Mouse (Mus musculus): ENCODE measurements around the gene Mien1. TPM values are rescaled to one million over a fixed set of nuclear protein-coding genes. Genes with fewer than 3 reads are reported as not detected.

Mien1 gene
- polyA plus RNA-seq, 1 experiment from 2014 or later = 253 TPM

GRCm38 (mm10) chr11:98388282-98388681 is 50.5 kb downstream of the Mien1 start:
- H3K36me3 ChIP-seq (ENCODE audit: control insufficient read depth, insufficient read depth) = no peaks in the 10 kb centered on the region
- H3K9ac ChIP-seq (replicated peaks; ENCODE audit: low read depth, low read length) = no peak overlapping the region
- no peak overlapping the region for H3K4me3 ChIP-seq (replicated peaks; ENCODE audit: low read length)
- H3K4me1 ChIP-seq (replicated peaks; ENCODE audit: control insufficient read depth, insufficient read depth, low read length) = peaks cover under 1% of the 10 kb centered on the region
- no peaks in the 10 kb centered on the region for H3K9me3 ChIP-seq (ENCODE audit: control insufficient read depth, low read length)
- peaks cover 9% of the 10 kb centered on the region for H3K27me3 ChIP-seq (replicated peaks; ENCODE audit: control insufficient read depth, insufficient read depth, low read length)
- no peak overlapping the region for H3K27ac ChIP-seq (ENCODE audit: low read length)
- no peak overlapping the region for H3K4me2 ChIP-seq (ENCODE audit: low read length)
- 75% methylated on average over 10 of the region's 10 CpGs for WGBS
- no peak for ATAC-seq

Other genes with a start within 250 kb of the Mien1 start
- 67.7 and 75.3 TPM in 2 replicates for gene Med1, start 245.7 kb downstream of the Mien1 start, polyA plus RNA-seq (2015; fragmentation: Nextera tagmentation; extraction: Ambion mirVana)
- 11.6 and 12.3 TPM in 2 replicates for gene Cdk12, start 235.9 kb downstream of the Mien1 start, polyA plus RNA-seq (2015; fragmentation: Nextera tagmentation; extraction: Ambion mirVana)
- gene Neurod2, start 109.3 kb downstream of the Mien1 start, polyA plus RNA-seq (2015; fragmentation: Nextera tagmentation; extraction: Ambion mirVana) = 110 and 133 TPM in 2 replicates
- gene Ppp1r1b, start 90.6 kb downstream of the Mien1 start, polyA plus RNA-seq (2015; fragmentation: Nextera tagmentation; extraction: Ambion mirVana) = 69.7 and 72.4 TPM in 2 replicates
- gene Stard3, start 80.6 kb downstream of the Mien1 start, polyA plus RNA-seq (2015; fragmentation: Nextera tagmentation; extraction: Ambion mirVana) = 52.8 and 56.3 TPM in 2 replicates
- 0.23 and 0.26 TPM in 2 replicates for gene Tcap, start 55.2 kb downstream of the Mien1 start, polyA plus RNA-seq (2015; fragmentation: Nextera tagmentation; extraction: Ambion mirVana)
- gene Pnmt, start 52.5 kb downstream of the Mien1 start, polyA plus RNA-seq (2015; fragmentation: Nextera tagmentation; extraction: Ambion mirVana) = 0.21 and 0.86 TPM in 2 replicates
- gene Pgap3, start 38.5 kb downstream of the Mien1 start, polyA plus RNA-seq (2015; fragmentation: Nextera tagmentation; extraction: Ambion mirVana) = 7.4 and 9.4 TPM in 2 replicates
- 4.9 and 6.2 TPM in 2 replicates for gene Erbb2, start 26.5 kb downstream of the Mien1 start, polyA plus RNA-seq (2015; fragmentation: Nextera tagmentation; extraction: Ambion mirVana)
- 0.51 and 0.70 TPM in 2 replicates for gene Grb7, start 7.4 kb upstream of the Mien1 start, polyA plus RNA-seq (2015; fragmentation: Nextera tagmentation; extraction: Ambion mirVana)
- not detected in 2 replicates for gene Ikzf3, start 107.0 kb upstream of the Mien1 start, polyA plus RNA-seq (2015; fragmentation: Nextera tagmentation; extraction: Ambion mirVana)
- gene Zpbp2, start 112.1 kb upstream of the Mien1 start, polyA plus RNA-seq (2015; fragmentation: Nextera tagmentation; extraction: Ambion mirVana) = 0.25 TPM in 1 of 2 replicates, not detected in the other
- gene Ormdl3, start 148.4 kb upstream of the Mien1 start, polyA plus RNA-seq (2015; fragmentation: Nextera tagmentation; extraction: Ambion mirVana) = 122 and 127 TPM in 2 replicates
- not detected in 2 replicates for gene Lrrc3c, start 159.3 kb upstream of the Mien1 start, polyA plus RNA-seq (2015; fragmentation: Nextera tagmentation; extraction: Ambion mirVana)
- gene Gm12355, start 186.7 kb upstream of the Mien1 start, polyA plus RNA-seq (2015; fragmentation: Nextera tagmentation; extraction: Ambion mirVana) = 0.61 and 1.0 TPM in 2 replicates
- gene Gsdma3, start 187.4 kb upstream of the Mien1 start, polyA plus RNA-seq (2015; fragmentation: Nextera tagmentation; extraction: Ambion mirVana) = not detected in 2 replicates
- gene Gsdma2, start 207.8 kb upstream of the Mien1 start, polyA plus RNA-seq (2015; fragmentation: Nextera tagmentation; extraction: Ambion mirVana) = not detected in 2 replicates
- not detected in 2 replicates for gene Gsdma, start 225.4 kb upstream of the Mien1 start, polyA plus RNA-seq (2015; fragmentation: Nextera tagmentation; extraction: Ambion mirVana)
- gene Psmd3, start 243.6 kb upstream of the Mien1 start, polyA plus RNA-seq (2015; fragmentation: Nextera tagmentation; extraction: Ambion mirVana) = 197 and 201 TPM in 2 replicates

Measured in forebrain, embryonic 16.5 days (tissue).